Mouse (Mus musculus) left cerebral cortex, postnatal 10 days (tissue): ENCODE results near the gene Mcam. TPM values are rescaled to one million over a fixed set of nuclear protein-coding genes. Genes with fewer than 3 reads are reported as not detected.
A peak's percentile ranks its signal among the peaks of the same experiment; 100 is the strongest.

ENCODE experiments used
- DNase-seq, 2 experiments: peaks; one replicate each; pipeline ENCODE4 v3.0.0; 2021 to 2022; ENCODE audit warnings: low spot score in 2 of 2, mixed read lengths in 1 of 2; ENCODE audit errors: extremely low spot score in 1 of 2
- intact Hi-C: fragments of 180-260 bp; cut with DNase I; formaldehyde crosslinking; loops from one replicate; pipeline ENCODE4 v1.15.1; 2025
- total RNA-seq, 2 experiments: library from RNA; stranded (reverse); gene quantifications; 2 replicates each; pipeline ENCODE4 v1.2.3; 2021

Gene Mcam
- total RNA-seq, 2 experiments from 2014 or later = 19.2 to 22.2 TPM

DNA sequence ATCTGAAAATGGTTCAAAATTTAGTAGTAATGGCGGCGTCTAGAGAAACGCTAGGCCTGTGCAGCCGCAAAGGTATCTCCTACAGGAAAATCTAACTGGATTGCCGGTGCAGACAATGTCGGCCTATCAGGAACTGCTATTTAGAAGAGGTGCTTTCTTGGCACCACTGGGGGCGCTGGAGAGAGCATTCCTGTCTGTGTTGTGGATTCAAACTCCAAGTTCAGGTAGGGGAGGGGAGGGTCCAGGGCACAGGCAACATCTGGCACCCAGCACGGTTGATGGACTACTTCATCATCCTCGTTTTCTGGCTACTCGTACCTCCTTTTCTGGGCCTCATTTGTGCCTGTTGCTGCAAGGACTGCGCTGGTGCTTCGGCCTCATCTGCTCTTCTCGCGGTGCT lies 44.1 kb downstream of the Mcam start:
- intact Hi-C loops = no loop called here
- peak in 1 of 2 experiments; percentile 33 for DNase-seq

DNA sequence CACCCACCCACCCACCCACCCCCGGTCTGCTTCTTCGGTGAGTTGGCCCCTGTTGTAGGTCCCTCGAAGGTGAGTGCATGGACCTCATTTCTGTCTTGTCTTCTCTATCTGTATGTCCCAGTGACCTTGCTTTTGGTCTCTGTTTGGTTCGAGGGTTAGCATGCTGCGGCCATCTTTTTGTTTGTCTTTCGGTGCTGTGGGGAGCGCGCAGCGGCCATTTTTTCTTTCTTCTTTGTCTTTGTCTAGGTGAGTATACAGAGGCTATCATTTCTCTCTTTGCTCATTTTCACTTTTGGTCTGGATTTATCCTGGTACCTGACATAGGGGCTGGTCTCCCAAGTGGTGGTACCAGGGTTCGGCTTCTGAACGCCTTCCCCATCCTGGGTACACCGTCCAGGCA lies 44.5 kb downstream of the Mcam start:
- no peak for DNase-seq

DNA sequence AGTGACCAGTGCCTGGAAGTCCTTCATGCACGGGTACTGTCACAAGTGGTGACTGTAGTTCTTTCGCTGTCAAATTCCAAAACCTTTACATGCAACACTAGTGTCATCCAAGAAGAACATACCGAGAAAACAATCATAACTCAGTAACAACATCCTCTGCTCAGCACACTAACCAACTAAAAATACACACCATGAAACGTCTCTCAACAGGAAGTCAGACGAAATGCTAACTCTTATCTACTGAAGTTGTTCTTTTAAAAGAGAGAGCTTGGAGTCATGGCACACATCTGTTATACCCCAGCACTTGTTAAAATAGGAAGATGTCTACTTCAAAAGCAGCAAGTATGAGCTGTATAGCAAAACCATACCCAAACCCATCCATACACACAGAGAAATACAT lies 47.3 kb downstream of the Mcam start:
- intact Hi-C loops = loop anchor here (10.0 kb wide), 1 partner anchor 53 kb away; the partner anchor contains the start of gene Cbl
- DNase-seq = no peak

More for the DNA sequence above, 44.5 kb downstream of the Mcam start:
- intact Hi-C loops = no loop called here

DNA sequence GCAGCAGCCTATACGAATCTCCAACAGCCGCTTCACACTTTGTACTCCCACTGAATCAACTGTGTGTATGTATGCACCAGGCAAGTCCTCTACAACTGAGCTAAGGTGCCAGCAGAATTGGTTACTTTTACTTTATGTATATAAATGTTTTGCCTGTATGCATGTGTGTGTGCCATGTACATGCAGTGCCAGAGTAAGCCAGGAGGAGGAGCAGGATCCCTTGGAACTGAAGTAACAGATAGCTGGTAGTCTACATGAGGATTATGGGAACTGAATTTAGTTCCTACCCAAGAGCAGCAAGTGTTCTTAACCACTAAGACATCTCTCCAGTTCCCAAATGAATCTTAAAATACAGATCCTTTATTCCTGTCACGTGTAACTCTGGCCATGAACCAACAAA lies 48.0 kb downstream of the Mcam start:
- DNase-seq = no peak
- intact Hi-C loops = loop anchor here (10.0 kb wide), 1 partner anchor 53 kb away; the partner anchor contains the start of gene Cbl

DNA sequence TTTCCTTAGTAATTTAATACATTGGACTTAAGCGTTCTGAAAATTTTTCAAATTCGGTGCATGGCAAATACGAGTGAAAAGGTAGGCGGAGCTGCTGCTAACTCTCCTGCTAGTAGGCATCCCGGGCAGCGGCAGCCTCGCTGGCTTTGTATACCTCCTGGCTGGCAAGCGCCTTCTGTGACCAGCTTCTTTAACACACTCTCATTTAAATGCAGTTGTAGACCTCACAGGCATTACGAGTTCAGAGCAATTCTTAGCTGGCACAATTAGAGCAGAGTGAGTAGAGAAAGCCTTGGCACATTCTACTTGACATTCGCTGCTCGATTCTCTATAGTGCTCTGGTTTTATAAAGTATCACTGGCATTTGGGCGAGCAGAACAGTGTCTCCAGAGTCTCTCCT lies 54.0 kb downstream of the Mcam start:
- intact Hi-C loops = loop anchor here (10.0 kb wide), 1 partner anchor 47 kb away; the partner anchor contains the start of gene Cbl
- peak in 1 of 2 experiments; percentile 20 for DNase-seq

DNA sequence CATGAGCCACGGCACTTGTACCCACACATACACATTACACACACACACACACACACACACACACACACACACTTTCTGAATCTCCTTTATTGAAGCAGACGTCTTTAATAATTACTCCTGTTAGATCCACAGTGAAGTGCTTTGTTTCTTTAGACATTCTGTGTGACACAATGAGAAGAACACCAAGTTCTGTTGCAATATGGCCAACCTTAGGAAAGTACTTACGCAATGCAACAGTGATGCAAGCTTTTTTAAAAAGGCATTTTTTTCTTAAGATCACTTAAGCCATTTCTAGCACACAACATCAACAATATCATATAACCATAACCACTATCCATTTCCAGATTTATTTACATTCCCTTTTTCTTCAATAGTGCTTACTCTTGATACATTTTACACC lies 56.9 kb downstream of the Mcam start:
- intact Hi-C loops = no loop called here
- no peak for DNase-seq

DNA sequence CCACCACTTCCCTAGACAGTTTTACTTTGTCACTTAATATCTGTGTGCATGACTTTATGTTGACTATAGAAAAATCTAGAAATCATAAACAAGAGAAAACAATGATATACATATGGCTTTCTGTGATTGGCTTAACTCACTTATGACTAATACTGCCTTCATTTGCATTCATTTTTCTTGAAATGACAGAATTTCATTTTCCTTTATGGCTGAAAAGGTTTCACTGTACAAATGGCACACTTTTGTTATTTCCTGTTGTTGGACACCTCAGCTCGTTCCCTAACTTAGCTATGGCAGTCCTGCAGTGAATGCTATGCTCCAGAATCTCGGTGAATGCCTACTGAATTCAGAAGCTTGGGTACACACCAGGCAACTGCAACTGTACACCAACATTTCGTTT lies 58.0 kb downstream of the Mcam start:
- intact Hi-C loops = no loop called here
- no peak for DNase-seq

Other genes starting within 250 kb of the Mcam start
- 100 to 1,000 TPM; 704 to 725 TPM for gene Thy1, start 91.1 kb upstream of the Mcam start, total RNA-seq
- gene Usp2, start 67.4 kb upstream of the Mcam start, total RNA-seq = 10 to 100 TPM; 58.2 to 64.0 TPM
- gene Mfrp, start 32.7 kb upstream of the Mcam start, total RNA-seq = under 1 TPM in 1 of 2 experiments, not detected in 1; 0.17 TPM
- gene C1qtnf5, start 27.2 kb upstream of the Mcam start, total RNA-seq = 10 to 100 TPM; 11.2 to 12.1 TPM
- gene Gm49380, start 21.0 kb upstream of the Mcam start, total RNA-seq = not detected
- 10 to 100 TPM; 30.1 to 33.4 TPM for gene Rnf26, start 21.0 kb upstream of the Mcam start, total RNA-seq
- gene Cbl, start 99.6 kb downstream of the Mcam start, total RNA-seq = 10 to 100 TPM; 48.6 to 49.9 TPM
- 1 to 10 TPM in 1 of 2 experiments, under 1 TPM in 1; 0.69 to 1.9 TPM for gene Ccdc153, start 106.2 kb downstream of the Mcam start, total RNA-seq
- gene Pdzd3, start 117.0 kb downstream of the Mcam start, total RNA-seq = under 1 TPM; 0.53 to 0.60 TPM
- 10 to 100 TPM; 11.9 to 14.8 TPM for gene Nlrx1, start 134.1 kb downstream of the Mcam start, total RNA-seq
- gene Abcg4, start 154.1 kb downstream of the Mcam start, total RNA-seq = 10 to 100 TPM; 68.0 to 73.2 TPM
- 10 to 100 TPM; 27.1 to 28.3 TPM for gene Hinfp, start 171.2 kb downstream of the Mcam start, total RNA-seq
- 100 to 1,000 TPM; 151 to 158 TPM for gene C2cd2l, start 185.8 kb downstream of the Mcam start, total RNA-seq
- 10 to 100 TPM; 15.5 to 17.9 TPM for gene Dpagt1, start 191.6 kb downstream of the Mcam start, total RNA-seq
- 10 to 100 TPM; 66.5 to 67.6 TPM for gene H2afx, start 200.2 kb downstream of the Mcam start, total RNA-seq
- gene Hmbs, start 209.8 kb downstream of the Mcam start, total RNA-seq = 10 to 100 TPM; 20.5 to 24.0 TPM
- gene Vps11, start 227.2 kb downstream of the Mcam start, total RNA-seq = 10 to 100 TPM; 42.6 to 49.1 TPM
- gene Hyou1, start 245.0 kb downstream of the Mcam start, total RNA-seq = 10 to 100 TPM; 87.1 to 89.3 TPM